Mouse (Mus musculus) thymus, postnatal 25 days (tissue): ENCODE results near the gene Tssk6.
A peak's percentile ranks its signal among the peaks of the same experiment; 100 is the strongest.

Source experiments
- DNase-seq: peaks from one replicate; pipeline ENCODE4 v3.0.0; 2022

The Tssk6 gene

GRCm38 (mm10) chr8:69887289-69888243 is 14.4 kb upstream of the Tssk6 start, which contains the start of gene Cilp2:
TSS of gene Cilp2 (minus strand) at chr8:69887687.
- no peak for DNase-seq

GRCm38 (mm10) chr8:69888244-69888866 is 13.6 kb upstream of the Tssk6 start:
- no peak for DNase-seq

- DNase-seq = no peak
These were observed 13.1 kb upstream of the Tssk6 start for GRCm38 (mm10) chr8:69888902-69889301.

- peak; percentile 35 for DNase-seq
These were observed 11.2 kb upstream of the Tssk6 start for GRCm38 (mm10) chr8:69890813-69891241.

- peak; percentile 35 for DNase-seq
These were observed 8.1 kb upstream of the Tssk6 start for GRCm38 (mm10) chr8:69893863-69894262.

GRCm38 (mm10) chr8:69894836-69895332 is 7.1 kb upstream of the Tssk6 start:
- no peak for DNase-seq

- DNase-seq = no peak
These were observed 6.1 kb upstream of the Tssk6 start for GRCm38 (mm10) chr8:69895772-69896451.

GRCm38 (mm10) chr8:69897857-69898256 is 4.1 kb upstream of the Tssk6 start:
- no peak for DNase-seq

GRCm38 (mm10) chr8:69899876-69900275 is 2.1 kb upstream of the Tssk6 start:
- DNase-seq = no peak

- DNase-seq = no peak
These were observed 1.0 kb upstream of the Tssk6 start for GRCm38 (mm10) chr8:69900895-69901451.

- peak; percentile 98 for DNase-seq
These were observed 361 bp upstream of the Tssk6 start for GRCm38 (mm10) chr8:69901484-69902162.

- DNase-seq = peak; percentile 98
These were observed 1.1 kb downstream of the Tssk6 start for GRCm38 (mm10) chr8:69903063-69903542.

- no peak for DNase-seq
These were observed 2.1 kb downstream of the Tssk6 start for GRCm38 (mm10) chr8:69904096-69904495.

- DNase-seq = no peak
These were observed 4.3 kb downstream of the Tssk6 start for GRCm38 (mm10) chr8:69906260-69906659.

- DNase-seq = no peak
These were observed 5.1 kb downstream of the Tssk6 start for GRCm38 (mm10) chr8:69907106-69907505.

GRCm38 (mm10) chr8:69911917-69912316 is 9.9 kb downstream of the Tssk6 start:
- no peak for DNase-seq

- DNase-seq = no peak
These were observed 10.6 kb downstream of the Tssk6 start for GRCm38 (mm10) chr8:69912478-69913074.

GRCm38 (mm10) chr8:69914526-69914925 is 12.5 kb downstream of the Tssk6 start:
- no peak for DNase-seq

GRCm38 (mm10) chr8:69915748-69916147 is 13.8 kb downstream of the Tssk6 start:
- no peak for DNase-seq

GRCm38 (mm10) chr8:69918506-69918905 is 16.5 kb downstream of the Tssk6 start:
- no peak for DNase-seq

- DNase-seq = peak; percentile 82
These were observed 17.0 kb downstream of the Tssk6 start for GRCm38 (mm10) chr8:69919010-69919409.
